Mouse (Mus musculus): Measurements from ENCODE around the gene Mpzl3. TPM values are rescaled to one million over a fixed set of nuclear protein-coding genes. Genes with fewer than 3 reads are reported as not detected.

The Mpzl3 gene
- total and polyA plus RNA-seq, 3 experiments, result 3.1 to 5.3 (median 5.2) TPM

DNA sequence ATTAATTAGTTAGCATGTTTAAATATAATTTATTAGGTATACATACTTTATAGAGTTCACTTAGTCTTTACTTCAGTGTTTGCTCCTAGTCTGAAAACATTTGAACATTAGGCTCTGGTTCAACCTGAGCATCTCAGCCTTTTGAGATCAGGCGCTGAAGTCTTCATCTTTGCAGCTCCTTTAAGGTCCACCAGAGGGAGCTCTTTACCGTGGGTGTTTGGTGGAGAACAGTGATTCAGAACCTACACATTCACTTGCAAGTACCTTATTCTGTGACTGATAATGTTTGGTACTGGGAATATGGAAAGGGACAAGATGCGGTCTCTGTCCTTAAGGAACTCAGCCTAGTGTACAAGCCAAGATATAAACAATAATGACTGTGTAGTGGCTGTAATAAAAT, 32.2 kb upstream of the Mpzl3 start:
- TF ChIP-seq E2F4 (IDR thresholded peaks at IDR 0.05; ENCODE audit: insufficient replicate concordance, low read depth, low read length), result no peak
- no peak for TF ChIP-seq MYC (IDR thresholded peaks at IDR 0.05; ENCODE audit: low read depth, low read length)
- TF ChIP-seq CHD2 (IDR thresholded peaks at IDR 0.05; ENCODE audit: low read length), result no peak
- peak; percentile 57; the same call in 1 of the 2 replicates for TF ChIP-seq IRF4 (IDR thresholded peaks at IDR 0.05; ENCODE audit: low read depth, low read length)
- no peak for TF ChIP-seq JUND (conservative IDR thresholded peaks at IDR 0.05; ENCODE audit: low read depth, low read length)
- TF ChIP-seq HCFC1 (IDR thresholded peaks at IDR 0.05; ENCODE audit: low read depth, low read length), result no peak
- TF ChIP-seq ZC3H11A (IDR thresholded peaks at IDR 0.05; ENCODE audit: low read depth, low read length), result peak; percentile 97
- no peak for TF ChIP-seq TCF12 (IDR thresholded peaks at IDR 0.05; ENCODE audit: low read depth, low read length)
- no peak for TF ChIP-seq KAT2A (IDR thresholded peaks at IDR 0.05; ENCODE audit: insufficient replicate concordance, low read length)
- TF ChIP-seq NRF1 (IDR thresholded peaks at IDR 0.05; ENCODE audit: low read depth, low read length), result no peak
- peak; percentile 11; the same call in 1 of the 2 replicates for TF ChIP-seq NELFE (IDR thresholded peaks at IDR 0.05; ENCODE audit: low read depth, low read length)
- no peak for TF ChIP-seq USF1 (IDR thresholded peaks at IDR 0.05; ENCODE audit: low read depth, low read length)
- no peak for TF ChIP-seq MAX (IDR thresholded peaks at IDR 0.05; ENCODE audit: low read length)
- peak; percentile 82 to 99 for TF ChIP-seq CTCF (conservative IDR thresholded peaks at IDR 0.05 in 1 of 2, IDR thresholded peaks at IDR 0.05 in 1 of 2; ENCODE audit: low read depth in 2 of 2, low read length in 2 of 2)
- TF ChIP-seq MAFK (IDR thresholded peaks at IDR 0.05; ENCODE audit: insufficient replicate concordance, low read length), result no peak
- peak; percentile 100 for TF ChIP-seq RAD21 (IDR thresholded peaks at IDR 0.05; ENCODE audit: low read depth, low read length)
- no peak for TF ChIP-seq MEF2A (IDR thresholded peaks at IDR 0.05; ENCODE audit: borderline replicate concordance, low read depth, low read length)
- no peak for TF ChIP-seq TBP (conservative IDR thresholded peaks at IDR 0.05; ENCODE audit: low read depth, low read length)
- no peak for TF ChIP-seq ZMIZ1 (IDR thresholded peaks at IDR 0.05; ENCODE audit: low read depth, low read length)
- no peak for TF ChIP-seq ETS1 (conservative IDR thresholded peaks at IDR 0.05; ENCODE audit: low read depth, low read length)
- TF ChIP-seq SMC3 (IDR thresholded peaks at IDR 0.05; ENCODE audit: low read depth, low read length), result peak; percentile 99
- no peak for TF ChIP-seq JUN (IDR thresholded peaks at IDR 0.05; ENCODE audit: insufficient read depth, low read depth, low read length)
- Histone ChIP-seq H3K9me3 (replicated peaks; ENCODE audit: low read length) (no peaks in the 10 kb centered on the region), H3K27ac (ENCODE audit: insufficient read depth, low read depth) (no peak overlapping the region), H3K4me3 (replicated peaks in 1 of 3; ENCODE audit: low read depth in 2 of 3, low read length in 2 of 3, poor library complexity in 1 of 3) (no peak overlapping the region), H3K36me3 (replicated peaks in 1 of 2; ENCODE audit: control insufficient read depth in 1 of 2, insufficient read depth in 1 of 2, low read length in 1 of 2) (no peaks in the 10 kb centered on the region), H3K79me2 (replicated peaks; ENCODE audit: control insufficient read depth, extremely low read depth, insufficient read depth, poor library complexity, severe bottlenecking) (no peaks in the 10 kb centered on the region), H3K4me2 (ENCODE audit: insufficient read depth, low read depth, poor library complexity, severe bottlenecking) (no peak overlapping the region), H3K4me1 (ENCODE audit: control insufficient read depth in 1 of 2, insufficient read depth in 2 of 2) (peaks cover 13 to 20% of the 10 kb centered on the region in 2 experiments), H3K27me3 (replicated peaks) (peaks cover 2% of the 10 kb centered on the region), H3K9ac (ENCODE audit: insufficient read depth, low read depth) (no peak overlapping the region)
- dilution Hi-C loops (cut with MboI; ENCODE audit: extremely low pct_ligation_motif_present, extremely low pct_unique_long_range_greater_than_20kb, low sequenced_read_pairs) (no loop called here), in situ Hi-C loops (cut with MboI; ENCODE audit: low pct_ligation_motif_present, low pct_unique_long_range_greater_than_20kb, low sequenced_read_pairs) (loop anchor here (25.0 kb wide), 1 partner anchor 365 kb away; the partner anchor contains the start of gene Fxyd2)
- DNase-seq (ENCODE audit: extremely low read depth), result peak; percentile 82

Measured in CH12.LX (cell line).